Comparison of ENCODE assay signal across 17 mouse cellular contexts in the genomic region with DNA sequence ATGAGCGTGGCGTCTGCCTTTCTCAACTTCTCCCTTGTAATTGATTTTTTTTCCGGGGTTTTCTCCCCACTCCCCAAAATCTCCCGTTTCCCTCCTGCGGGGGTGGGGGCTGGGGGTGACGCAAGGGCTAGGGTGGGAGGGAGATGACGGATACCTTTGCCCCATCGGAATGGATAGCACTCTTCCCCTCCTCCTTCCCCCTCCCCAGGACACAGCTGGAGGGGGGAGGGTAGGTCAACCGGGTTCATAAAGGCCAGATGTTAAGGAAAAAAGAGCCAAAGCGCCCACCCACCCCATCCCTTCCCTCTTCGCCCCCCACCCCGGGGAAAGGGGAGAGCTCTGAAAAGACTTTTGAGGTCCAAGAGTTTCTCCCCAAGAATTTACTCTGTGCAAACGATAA. TPM values are rescaled to one million over a fixed set of nuclear protein-coding genes. Genes with fewer than 3 reads are reported as not detected.
DNase-seq lines count a peak whose midpoint lies in the region; ATAC-seq and TF ChIP-seq lines count a peak whose summit lies in the region.
"Had no signal": no experiment of that assay in that cellular context is flagged by ENCODE, and none has a peak within 500 bp of the region (broad histone marks: within the 10 kb centered on the region; RNA-seq: fewer than 3 reads in every experiment).

No protein-coding gene starts in this region.

- no peak for TF ChIP-seq CTCF in hindbrain, postnatal 0 days (IDR thresholded peaks at IDR 0.05; ENCODE audit: low read depth)
- TF ChIP-seq CTCF in ES-Bruce4 (IDR thresholded peaks at IDR 0.05; ENCODE audit: low read depth, low read length): no peak

- H3K4me1 ChIP-seq in hindbrain, embryonic 10.5 days (replicated peaks): peaks cover 56% of the 10 kb centered on the region
- no peaks in the 10 kb centered on the region for H3K4me1 ChIP-seq in hindbrain, postnatal 0 days (ENCODE audit: insufficient read depth, low read length)
- H3K4me1 ChIP-seq in ES-Bruce4 (ENCODE audit: control insufficient read depth, insufficient read depth, low read length): peaks cover 1% of the 10 kb centered on the region
- peaks cover 26% of the 10 kb centered on the region for H3K4me1 ChIP-seq in limb, embryonic 11.5 days (ENCODE audit: control insufficient read depth, insufficient read depth, low read length)

- H3K36me3 ChIP-seq in hindbrain, embryonic 10.5 days: no peaks in the 10 kb centered on the region
- no peaks in the 10 kb centered on the region for H3K36me3 ChIP-seq in hindbrain, postnatal 0 days (ENCODE audit: insufficient read depth, low read length)
- H3K36me3 ChIP-seq in ES-Bruce4 (ENCODE audit: control insufficient read depth, insufficient read depth, low read length, poor library complexity, severe bottlenecking): peaks cover 9% of the 10 kb centered on the region; the same call in 1 of the 2 replicates
- no peaks in the 10 kb centered on the region for H3K36me3 ChIP-seq in limb, embryonic 11.5 days (ENCODE audit: control insufficient read depth, insufficient read depth, low read length)
- H3K36me3 ChIP-seq: hindbrain, embryonic 13.5 days; limb, embryonic 13.5 days; liver, embryonic 15.5 days had no signal

- TF ChIP-seq POLR2A in ES-Bruce4 (IDR thresholded peaks at IDR 0.05; ENCODE audit: insufficient read depth, low read length): no peak

- H3K4me2 ChIP-seq in hindbrain, postnatal 0 days (ENCODE audit: low read depth, low read length): no peak overlapping the region
- H3K4me2 ChIP-seq in limb, embryonic 11.5 days (ENCODE audit: low read depth, severe bottlenecking): peak overlapping the region; percentile 92
- H3K4me2 ChIP-seq: hindbrain, embryonic 13.5 days; liver, embryonic 15.5 days had no signal

- peak overlapping the region; percentile 82 for H3K4me3 ChIP-seq in hindbrain, embryonic 10.5 days
- no peak overlapping the region for H3K4me3 ChIP-seq in hindbrain, postnatal 0 days (ENCODE audit: low read length)
- H3K4me3 ChIP-seq in ES-Bruce4 (ENCODE audit: low read depth, low read length): peak overlapping the region; percentile 15; the same call in 1 of the 2 replicates
- 0 out of 2 replicates have a peak overlapping the region, but pooled peaks have one; percentile 5 for H3K4me3 ChIP-seq in limb, embryonic 11.5 days (ENCODE audit: low read depth, low read length)
- H3K4me3 ChIP-seq: hindbrain, embryonic 13.5 days; layer of hippocampus, adult 2 months; liver, embryonic 15.5 days had no signal

- WGBS in hindbrain, embryonic 10.5 days: 3% methylated on average over 13 of the region's 13 CpGs
- 13% methylated on average over 13 of the region's 13 CpGs for WGBS in hindbrain, postnatal 0 days
- under 1% methylated on average over 13 of the region's 13 CpGs for WGBS in limb, embryonic 11.5 days

- H3K27ac ChIP-seq in hindbrain, embryonic 10.5 days: no peak overlapping the region
- no peak overlapping the region for H3K27ac ChIP-seq in hindbrain, postnatal 0 days
- peak overlapping the region; percentile 71 for H3K27ac ChIP-seq in ES-Bruce4 (ENCODE audit: insufficient read depth, low read length)
- no peak overlapping the region for H3K27ac ChIP-seq in limb, embryonic 11.5 days (replicated peaks; ENCODE audit: low read depth, low read length)
- H3K27ac ChIP-seq: hindbrain, embryonic 13.5 days; layer of hippocampus, adult 2 months; left cerebral cortex, adult 2 months; limb, embryonic 13.5 days; liver, embryonic 15.5 days had no signal

- H3K9me3 ChIP-seq in hindbrain, embryonic 10.5 days: no peaks in the 10 kb centered on the region
- no peaks in the 10 kb centered on the region for H3K9me3 ChIP-seq in hindbrain, postnatal 0 days (ENCODE audit: low read length)
- no peaks in the 10 kb centered on the region for H3K9me3 ChIP-seq in ES-Bruce4 (replicated peaks; ENCODE audit: control insufficient read depth, insufficient read depth, low read length, poor library complexity, severe bottlenecking)
- H3K9me3 ChIP-seq in limb, embryonic 11.5 days (ENCODE audit: control insufficient read depth, low read length): no peaks in the 10 kb centered on the region
- H3K9me3 ChIP-seq: hindbrain, embryonic 13.5 days; limb, embryonic 13.5 days; liver, embryonic 15.5 days had no signal

- no peak for DNase-seq in hindbrain, embryonic 10.5 days (ENCODE audit: low spot score)
- DNase-seq in hindbrain, postnatal 0 days (ENCODE audit: low spot score): no peak
- DNase-seq in R1 (ENCODE audit: low read depth, low spot score): peak; percentile 60
- DNase-seq in limb, embryonic 11.5 days (ENCODE audit: low spot score): no peak
- DNase-seq in layer of hippocampus, postnatal 10 days (ENCODE audit: low spot score in 2 of 2): no peak
- DNase-seq in right cerebral cortex, postnatal 25 days: no peak
- DNase-seq: adrenal gland, postnatal 10 days; cerebellum, adult 18-20 months; heart, adult 18-20 months; right cerebral cortex, postnatal 4 days had no signal

- peak; percentile 71; the same call in 1 of the 2 replicates for TF ChIP-seq EP300 in ES-Bruce4 (IDR thresholded peaks at IDR 0.05; ENCODE audit: insufficient read depth, low read depth, low read length)

- ATAC-seq in hindbrain, postnatal 0 days: no peak
- no peak for ATAC-seq in limb, embryonic 11.5 days (ENCODE audit: insufficient number of reproducible peaks, low FRiP score, low TSS enrichment, low read depth)

- H3K27me3 ChIP-seq in hindbrain, embryonic 10.5 days (ENCODE audit: insufficient read depth, poor library complexity, severe bottlenecking): peaks cover 85% of the 10 kb centered on the region
- H3K27me3 ChIP-seq in hindbrain, postnatal 0 days (ENCODE audit: insufficient read depth, low read length): peaks cover 42% of the 10 kb centered on the region
- H3K27me3 ChIP-seq in ES-Bruce4 (ENCODE audit: control insufficient read depth, insufficient read depth, low read length, poor library complexity, severe bottlenecking): no peaks in the 10 kb centered on the region
- peaks cover 43% of the 10 kb centered on the region for H3K27me3 ChIP-seq in limb, embryonic 11.5 days (ENCODE audit: control insufficient read depth, insufficient read depth, low read length)

- no peak overlapping the region for H3K9ac ChIP-seq in hindbrain, postnatal 0 days (replicated peaks; ENCODE audit: low read length)
- peak overlapping the region; percentile 61 for H3K9ac ChIP-seq in ES-Bruce4 (ENCODE audit: low read depth, poor library complexity, severe bottlenecking)
- no peak overlapping the region for H3K9ac ChIP-seq in limb, embryonic 11.5 days (ENCODE audit: low read length)
- H3K9ac ChIP-seq: hindbrain, embryonic 13.5 days; limb, embryonic 13.5 days; liver, embryonic 15.5 days had no signal

RNA-seq across cellular contexts. Expression of a gene that starts 3.1 kb away (rescaled TPM):
- 13.4 and 14.3 TPM in 2 replicates for polyA plus RNA-seq in hindbrain, embryonic 10.5 days (2016; fragmentation: Nextera tagmentation; extraction: Ambion mirVana)
- 11.0 and 12.0 TPM in 2 replicates for total RNA-seq in hindbrain, postnatal 0 days (2014; rRNA removed)
- 2.3 and 2.4 TPM in 2 replicates for polyA plus RNA-seq in hindbrain, postnatal 0 days (2015; fragmentation: Nextera tagmentation; extraction: Ambion mirVana)
- 39.3 and 44.1 TPM in 2 replicates for polyA plus RNA-seq in ES-Bruce4 (2011; ENCODE audit: insufficient read depth, insufficient read length, low read depth, missing spikeins)
- polyA plus RNA-seq in limb, embryonic 11.5 days (2014; fragmentation: Nextera tagmentation; extraction: Ambion mirVana): 12.5 and 12.6 TPM in 2 replicates
- 1 to 10 TPM; 7.4 to 9.8 TPM for total RNA-seq in layer of hippocampus, postnatal 10 days (2021)

RNA-seq across cellular contexts. Expression of a gene that starts 36.8 kb away (rescaled TPM):
- 2.1 and 2.2 TPM in 2 replicates for polyA plus RNA-seq in hindbrain, embryonic 10.5 days (2016; fragmentation: Nextera tagmentation; extraction: Ambion mirVana)
- 43.9 and 60.8 TPM in 2 replicates for total RNA-seq in hindbrain, postnatal 0 days (2014; rRNA removed)
- polyA plus RNA-seq in hindbrain, postnatal 0 days (2015; fragmentation: Nextera tagmentation; extraction: Ambion mirVana): 1.5 and 1.7 TPM in 2 replicates
- 23.7 and 25.2 TPM in 2 replicates for polyA plus RNA-seq in ES-Bruce4 (2011; ENCODE audit: insufficient read depth, insufficient read length, low read depth, missing spikeins)
- 4.0 and 4.1 TPM in 2 replicates for polyA plus RNA-seq in limb, embryonic 11.5 days (2014; fragmentation: Nextera tagmentation; extraction: Ambion mirVana)
- 10 to 100 TPM; 50.5 to 55.5 TPM for total RNA-seq in layer of hippocampus, postnatal 10 days (2021)

RNA-seq across cellular contexts. Expression of a gene that starts 50.4 kb away (rescaled TPM):
- polyA plus RNA-seq in hindbrain, embryonic 10.5 days (2016; fragmentation: Nextera tagmentation; extraction: Ambion mirVana): 0.76 and 1.8 TPM in 2 replicates
- 104 and 141 TPM in 2 replicates for total RNA-seq in hindbrain, postnatal 0 days (2014; rRNA removed)
- polyA plus RNA-seq in hindbrain, postnatal 0 days (2015; fragmentation: Nextera tagmentation; extraction: Ambion mirVana): 14.3 and 14.7 TPM in 2 replicates
- polyA plus RNA-seq in ES-Bruce4 (2011; ENCODE audit: insufficient read depth, insufficient read length, low read depth, missing spikeins): 7.7 and 8.3 TPM in 2 replicates
- 0.28 and 0.34 TPM in 2 replicates for polyA plus RNA-seq in limb, embryonic 11.5 days (2014; fragmentation: Nextera tagmentation; extraction: Ambion mirVana)
- 100 to 1,000 TPM; 271 to 286 TPM for total RNA-seq in layer of hippocampus, postnatal 10 days (2021)
- total RNA-seq: megakaryocyte, adult 5-6 weeks had no signal
- polyA plus RNA-seq: liver, embryonic 15.5 days had no signal

RNA-seq across cellular contexts. Expression of a gene that starts 59.2 kb away (rescaled TPM):
- 18.3 and 24.0 TPM in 2 replicates for polyA plus RNA-seq in hindbrain, embryonic 10.5 days (2016; fragmentation: Nextera tagmentation; extraction: Ambion mirVana)
- 21.2 and 24.0 TPM in 2 replicates for total RNA-seq in hindbrain, postnatal 0 days (2014; rRNA removed)
- 47.6 and 52.0 TPM in 2 replicates for polyA plus RNA-seq in hindbrain, postnatal 0 days (2015; fragmentation: Nextera tagmentation; extraction: Ambion mirVana)
- 62.3 and 77.2 TPM in 2 replicates for polyA plus RNA-seq in ES-Bruce4 (2011; ENCODE audit: insufficient read depth, insufficient read length, low read depth, missing spikeins)
- 8.8 and 10.9 TPM in 2 replicates for polyA plus RNA-seq in limb, embryonic 11.5 days (2014; fragmentation: Nextera tagmentation; extraction: Ambion mirVana)
- 10 to 100 TPM; 34.3 to 40.1 TPM for total RNA-seq in layer of hippocampus, postnatal 10 days (2021)
